Mouse (Mus musculus) Muller cell, postnatal 12 days (primary cell): ENCODE measurements around the gene Zcchc2.
A peak's percentile ranks its signal among the peaks of the same experiment; 100 is the strongest.

Source experiments
- DNase-seq: peaks from one replicate; pipeline ENCODE4 v3.0.0-alpha.2; 2015; ENCODE audit errors: inconsistent ontology term

Gene Zcchc2

GRCm38 (mm10) chr1:105990138-105990821 lies at the start of gene Zcchc2:
TSS of gene Zcchc2 (plus strand) at chr1:105990406.
- DNase-seq = peak; percentile 99

GRCm38 (mm10) chr1:105944927-105945580 lies 45.2 kb upstream of the Zcchc2 start:
- no peak for DNase-seq

- peak; percentile 61 for DNase-seq
These were observed 43.3 kb upstream of the Zcchc2 start for GRCm38 (mm10) chr1:105946581-105947540.

- DNase-seq = no peak
These were observed 41.9 kb upstream of the Zcchc2 start for GRCm38 (mm10) chr1:105948352-105948751.

GRCm38 (mm10) chr1:105953588-105953987 lies 36.6 kb upstream of the Zcchc2 start:
- DNase-seq = no peak

GRCm38 (mm10) chr1:105954047-105954446 lies 36.2 kb upstream of the Zcchc2 start:
- DNase-seq = no peak

- DNase-seq = no peak
These were observed 34.1 kb upstream of the Zcchc2 start for GRCm38 (mm10) chr1:105956057-105956456.

GRCm38 (mm10) chr1:105961472-105961871 lies 28.7 kb upstream of the Zcchc2 start:
- no peak for DNase-seq

GRCm38 (mm10) chr1:105962084-105962818 lies 28.0 kb upstream of the Zcchc2 start:
- DNase-seq = no peak

GRCm38 (mm10) chr1:105962852-105963251 lies 27.4 kb upstream of the Zcchc2 start:
- no peak for DNase-seq

- no peak for DNase-seq
These were observed 25.7 kb upstream of the Zcchc2 start for GRCm38 (mm10) chr1:105964514-105964913.

- DNase-seq = no peak
These were observed 25.0 kb upstream of the Zcchc2 start for GRCm38 (mm10) chr1:105965189-105965588.

GRCm38 (mm10) chr1:105971490-105972170 lies 18.6 kb upstream of the Zcchc2 start:
- DNase-seq = peak; percentile 30

- no peak for DNase-seq
These were observed 16.2 kb upstream of the Zcchc2 start for GRCm38 (mm10) chr1:105974023-105974422.

- DNase-seq = no peak
These were observed 12.6 kb upstream of the Zcchc2 start for GRCm38 (mm10) chr1:105977446-105978094.

GRCm38 (mm10) chr1:105980849-105981610 lies 9.2 kb upstream of the Zcchc2 start:
- DNase-seq = no peak

GRCm38 (mm10) chr1:105982496-105983364 lies 7.5 kb upstream of the Zcchc2 start:
- no peak for DNase-seq

GRCm38 (mm10) chr1:105984172-105984571 lies 6.0 kb upstream of the Zcchc2 start:
- DNase-seq = peak; percentile 36

GRCm38 (mm10) chr1:105988171-105988570 lies 2.0 kb upstream of the Zcchc2 start:
- DNase-seq = no peak
